Mouse (Mus musculus): ENCODE results near the gene Prdm10. TPM values are rescaled to one million over a fixed set of nuclear protein-coding genes. Genes with fewer than 3 reads are reported as not detected.

Prdm10 gene
- polyA plus RNA-seq, 1 experiment from 2014 or later: 3.6 TPM

- ATAC-seq (ENCODE audit: extremely low read depth, insufficient number of reproducible peaks, low FRiP score, low TSS enrichment): no peak
- H3K36me3 ChIP-seq: 0 out of 2 replicates have a peak, but pooled peaks cover 2% of the 10 kb centered on the region
Measured at GRCm38 (mm10) chr9:31307232-31307631, 26.9 kb downstream of the Prdm10 start.

GRCm38 (mm10) chr9:31309041-31309440, 28.7 kb downstream of the Prdm10 start:
- H3K9ac ChIP-seq: no peak overlapping the region
- H3K9me3 ChIP-seq: peaks cover 4% of the 10 kb centered on the region; the same call in 1 of the 2 replicates
- H3K4me3 ChIP-seq: no peak overlapping the region
- 38% methylated on average over 5 of the region's 5 CpGs for WGBS
- ATAC-seq (ENCODE audit: extremely low read depth, insufficient number of reproducible peaks, low FRiP score, low TSS enrichment): no peak
- H3K4me1 ChIP-seq: peaks cover 20% of the 10 kb centered on the region
- H3K4me2 ChIP-seq: no peak overlapping the region
- no peaks in the 10 kb centered on the region for H3K27me3 ChIP-seq (replicated peaks)
- no peak overlapping the region for H3K27ac ChIP-seq (replicated peaks)
- 0 out of 2 replicates have a peak, but pooled peaks cover 4% of the 10 kb centered on the region for H3K36me3 ChIP-seq

More at GRCm38 (mm10) chr9:31307232-31307631, 26.9 kb downstream of the Prdm10 start:
- H3K4me1 ChIP-seq: peaks cover 20% of the 10 kb centered on the region
- peaks cover 2% of the 10 kb centered on the region; the same call in 1 of the 2 replicates for H3K9me3 ChIP-seq
- H3K27ac ChIP-seq (replicated peaks): no peak overlapping the region
- H3K4me3 ChIP-seq: no peak overlapping the region
- H3K27me3 ChIP-seq (replicated peaks): no peaks in the 10 kb centered on the region
- H3K9ac ChIP-seq: no peak overlapping the region
- no peak overlapping the region for H3K4me2 ChIP-seq
- WGBS: 75% methylated on average over 3 of the region's 3 CpGs

- Histone ChIP-seq H3K9me3 (peaks cover 4% of the 10 kb centered on the region; the same call in 1 of the 2 replicates), H3K4me2 (no peak overlapping the region), H3K36me3 (0 out of 2 replicates have a peak, but pooled peaks cover 4% of the 10 kb centered on the region), H3K27me3 (replicated peaks) (no peaks in the 10 kb centered on the region), H3K9ac (no peak overlapping the region), H3K27ac (replicated peaks) (no peak overlapping the region), H3K4me3 (no peak overlapping the region), H3K4me1 (peaks cover 15% of the 10 kb centered on the region)
- WGBS: 90% methylated on average over 4 of the region's 4 CpGs
- ATAC-seq (ENCODE audit: extremely low read depth, insufficient number of reproducible peaks, low FRiP score, low TSS enrichment): no peak
Measured at GRCm38 (mm10) chr9:31310662-31311061, 30.3 kb downstream of the Prdm10 start.

- Histone ChIP-seq H3K27ac (replicated peaks) (no peak overlapping the region), H3K9ac (no peak overlapping the region), H3K36me3 (peaks cover 4% of the 10 kb centered on the region; the same call in 1 of the 2 replicates), H3K4me1 (peaks cover 3% of the 10 kb centered on the region), H3K27me3 (replicated peaks) (no peaks in the 10 kb centered on the region), H3K4me2 (no peak overlapping the region), H3K9me3 (peaks cover 4% of the 10 kb centered on the region; the same call in 1 of the 2 replicates), H3K4me3 (no peak overlapping the region)
- WGBS: 54% methylated on average over 1 of the region's 1 CpGs
- no peak for ATAC-seq (ENCODE audit: extremely low read depth, insufficient number of reproducible peaks, low FRiP score, low TSS enrichment)
Measured at GRCm38 (mm10) chr9:31313876-31314275, 33.5 kb downstream of the Prdm10 start.

- no peak overlapping the region for H3K4me2 ChIP-seq
- H3K27me3 ChIP-seq (replicated peaks): no peaks in the 10 kb centered on the region
- no peak for ATAC-seq (ENCODE audit: extremely low read depth, insufficient number of reproducible peaks, low FRiP score, low TSS enrichment)
- peaks cover 3% of the 10 kb centered on the region for H3K4me1 ChIP-seq
- peaks cover 4% of the 10 kb centered on the region; the same call in 1 of the 2 replicates for H3K9me3 ChIP-seq
- H3K27ac ChIP-seq (replicated peaks): no peak overlapping the region
- H3K36me3 ChIP-seq: peaks cover 4% of the 10 kb centered on the region; the same call in 1 of the 2 replicates
- WGBS: 79% methylated on average over 8 of the region's 8 CpGs
- H3K9ac ChIP-seq: no peak overlapping the region
- H3K4me3 ChIP-seq: no peak overlapping the region
Measured at GRCm38 (mm10) chr9:31315983-31316382, 35.6 kb downstream of the Prdm10 start.

- no peak overlapping the region for H3K4me2 ChIP-seq
- H3K27me3 ChIP-seq (replicated peaks): no peaks in the 10 kb centered on the region
- ATAC-seq (ENCODE audit: extremely low read depth, insufficient number of reproducible peaks, low FRiP score, low TSS enrichment): no peak
- 78% methylated on average over 5 of the region's 5 CpGs for WGBS
- H3K4me1 ChIP-seq: peaks cover 18% of the 10 kb centered on the region
- H3K9me3 ChIP-seq: no peaks in the 10 kb centered on the region
- H3K27ac ChIP-seq (replicated peaks): no peak overlapping the region
- H3K9ac ChIP-seq: no peak overlapping the region
- no peaks in the 10 kb centered on the region; the same call in 1 of the 2 replicates for H3K36me3 ChIP-seq
- no peak overlapping the region for H3K4me3 ChIP-seq
Measured at GRCm38 (mm10) chr9:31318956-31319355, 38.6 kb downstream of the Prdm10 start.

GRCm38 (mm10) chr9:31320734-31321133, 40.4 kb downstream of the Prdm10 start:
- H3K4me1 ChIP-seq: peaks cover 22% of the 10 kb centered on the region
- H3K36me3 ChIP-seq: peaks cover 4% of the 10 kb centered on the region
- H3K4me2 ChIP-seq: no peak overlapping the region
- no peak overlapping the region for H3K27ac ChIP-seq (replicated peaks)
- H3K27me3 ChIP-seq (replicated peaks): no peaks in the 10 kb centered on the region
- no peak for ATAC-seq (ENCODE audit: extremely low read depth, insufficient number of reproducible peaks, low FRiP score, low TSS enrichment)
- H3K9ac ChIP-seq: no peak overlapping the region
- H3K9me3 ChIP-seq: no peaks in the 10 kb centered on the region
- 60% methylated on average over 1 of the region's 1 CpGs for WGBS
- H3K4me3 ChIP-seq: no peak overlapping the region

- peaks cover 22% of the 10 kb centered on the region for H3K4me1 ChIP-seq
Measured at GRCm38 (mm10) chr9:31321526-31321925, 41.2 kb downstream of the Prdm10 start.

GRCm38 (mm10) chr9:31322090-31322489, 41.8 kb downstream of the Prdm10 start:
- ATAC-seq (ENCODE audit: extremely low read depth, insufficient number of reproducible peaks, low FRiP score, low TSS enrichment): no peak
- H3K27ac ChIP-seq (replicated peaks): 0 out of 2 replicates have a peak overlapping the region, but pooled peaks have one; percentile 24
- H3K4me3 ChIP-seq: no peak overlapping the region
- peaks cover 22% of the 10 kb centered on the region for H3K4me1 ChIP-seq
- H3K36me3 ChIP-seq: peaks cover 7% of the 10 kb centered on the region
- no peaks in the 10 kb centered on the region for H3K9me3 ChIP-seq
- 0 out of 2 replicates have a peak overlapping the region, but pooled peaks have one; percentile 7 for H3K9ac ChIP-seq
- 36% methylated on average over 5 of the region's 5 CpGs for WGBS
- no peaks in the 10 kb centered on the region for H3K27me3 ChIP-seq (replicated peaks)
- no peak overlapping the region for H3K4me2 ChIP-seq

More at GRCm38 (mm10) chr9:31321526-31321925, 41.2 kb downstream of the Prdm10 start:
- peaks cover 6% of the 10 kb centered on the region for H3K36me3 ChIP-seq
- no peak overlapping the region for H3K9ac ChIP-seq
- no peak for ATAC-seq (ENCODE audit: extremely low read depth, insufficient number of reproducible peaks, low FRiP score, low TSS enrichment)
- WGBS: 35% methylated on average over 4 of the region's 4 CpGs
- peak overlapping the region; percentile 24; the same call in 1 of the 2 replicates for H3K27ac ChIP-seq (replicated peaks)
- no peak overlapping the region for H3K4me3 ChIP-seq
- H3K27me3 ChIP-seq (replicated peaks): no peaks in the 10 kb centered on the region
- H3K4me2 ChIP-seq: no peak overlapping the region
- H3K9me3 ChIP-seq: no peaks in the 10 kb centered on the region

- H3K9me3 ChIP-seq: no peaks in the 10 kb centered on the region
- no peaks in the 10 kb centered on the region for H3K27me3 ChIP-seq (replicated peaks)
- no peak overlapping the region for H3K4me3 ChIP-seq
- H3K36me3 ChIP-seq: peaks cover 29% of the 10 kb centered on the region
- no peak overlapping the region for H3K27ac ChIP-seq (replicated peaks)
- WGBS: 82% methylated on average over 3 of the region's 3 CpGs
- 0 out of 2 replicates have a peak, but pooled peaks cover 8% of the 10 kb centered on the region for H3K4me1 ChIP-seq
- H3K9ac ChIP-seq: no peak overlapping the region
- no peak overlapping the region for H3K4me2 ChIP-seq
- ATAC-seq (ENCODE audit: extremely low read depth, insufficient number of reproducible peaks, low FRiP score, low TSS enrichment): no peak
Measured at GRCm38 (mm10) chr9:31330816-31331215, 50.5 kb downstream of the Prdm10 start.

GRCm38 (mm10) chr9:31331246-31331645, 50.9 kb downstream of the Prdm10 start:
- no peak overlapping the region for H3K4me3 ChIP-seq
- no peak overlapping the region for H3K9ac ChIP-seq
- no peaks in the 10 kb centered on the region for H3K9me3 ChIP-seq
- no peak overlapping the region for H3K27ac ChIP-seq (replicated peaks)
- 63% methylated on average over 4 of the region's 4 CpGs for WGBS
- 0 out of 2 replicates have a peak, but pooled peaks cover 8% of the 10 kb centered on the region for H3K4me1 ChIP-seq
- no peak for ATAC-seq (ENCODE audit: extremely low read depth, insufficient number of reproducible peaks, low FRiP score, low TSS enrichment)
- peaks cover 33% of the 10 kb centered on the region for H3K36me3 ChIP-seq
- no peaks in the 10 kb centered on the region for H3K27me3 ChIP-seq (replicated peaks)
- H3K4me2 ChIP-seq: no peak overlapping the region

- Histone ChIP-seq H3K9ac (no peak overlapping the region), H3K4me2 (no peak overlapping the region), H3K4me3 (no peak overlapping the region), H3K27me3 (replicated peaks) (no peaks in the 10 kb centered on the region), H3K4me1 (0 out of 2 replicates have a peak, but pooled peaks cover 8% of the 10 kb centered on the region), H3K36me3 (peaks cover 38% of the 10 kb centered on the region), H3K9me3 (no peaks in the 10 kb centered on the region), H3K27ac (replicated peaks) (no peak overlapping the region)
- WGBS: 53% methylated on average over 3 of the region's 3 CpGs
- no peak for ATAC-seq (ENCODE audit: extremely low read depth, insufficient number of reproducible peaks, low FRiP score, low TSS enrichment)
Measured at GRCm38 (mm10) chr9:31331906-31332305, 51.6 kb downstream of the Prdm10 start.
